Mouse (Mus musculus) heart, postnatal 0 days (tissue): Measurements from ENCODE around the gene Sync. TPM values are rescaled to one million over a fixed set of nuclear protein-coding genes. Genes with fewer than 3 reads are reported as not detected.
A peak's percentile ranks its signal among the peaks of the same experiment; 100 is the strongest.

Experiments
- ATAC-seq: fragments of 200-750 bp; cut with Nextera tagmentation; 2 replicates; pipeline ENCODE4 v1.8.0; 2017; ENCODE audit warnings: low read depth, moderate number of reproducible peaks, moderate library complexity; ENCODE audit not compliant: insufficient read depth
- DNase-seq: peaks from one replicate; pipeline ENCODE4 v3.0.0-alpha.2; 2016; ENCODE audit warnings: low spot score
- H3K27ac ChIP-seq: fragments of 300-500 bp; sonication (generic); 2 replicates; pipeline ENCODE4 v1.5.1; 2014; ENCODE audit warnings: low read depth, mild to moderate bottlenecking
- H3K27me3 ChIP-seq: fragments of 300-500 bp; sonication (generic); 2 replicates; pipeline ENCODE4 v1.6.1; 2014; ENCODE audit warnings: low read length, mixed read lengths; ENCODE audit not compliant: control insufficient read depth, insufficient read depth
- H3K36me3 ChIP-seq: fragments of 300-500 bp; sonication (generic); replicated peaks from 2 replicates; pipeline ENCODE4 v1.6.1; 2014; ENCODE audit warnings: low read length, mixed read lengths; ENCODE audit not compliant: control insufficient read depth, insufficient read depth
- H3K4me1 ChIP-seq: fragments of 300-500 bp; sonication (generic); 2 replicates; pipeline ENCODE4 v1.6.1; 2014; ENCODE audit warnings: antibody characterized with exemption; ENCODE audit not compliant: control insufficient read depth, insufficient read depth
- H3K4me2 ChIP-seq: fragments of 300-500 bp; sonication (generic); 2 replicates; pipeline ENCODE4 v1.6.1; 2014; ENCODE audit warnings: low read depth, mild to moderate bottlenecking, low read length, moderate library complexity
- H3K4me3 ChIP-seq: fragments of 300-500 bp; sonication (generic); 2 replicates; pipeline ENCODE4 v1.5.1; 2014; ENCODE audit warnings: low read depth, low read length
- H3K9ac ChIP-seq: fragments of 300-500 bp; sonication (generic); replicated peaks from 2 replicates; pipeline ENCODE4 v1.6.1; 2014; ENCODE audit warnings: low read depth, low read length, mixed read lengths
- H3K9me3 ChIP-seq: fragments of 300-500 bp; sonication (generic); replicated peaks from 2 replicates; pipeline ENCODE4 v1.6.1; 2016; ENCODE audit warnings: low read length; ENCODE audit not compliant: control insufficient read depth
- CTCF ChIP-seq: IDR thresholded peaks from 2 replicates; pipeline ENCODE4 v1.5.1; 2016; ENCODE audit warnings: antibody characterized with exemption, control low read depth, low read depth
- EP300 ChIP-seq: IDR thresholded peaks from 2 replicates; pipeline ENCODE4 v1.6.1; 2016; ENCODE audit warnings: antibody characterized with exemption, low read depth
- WGBS: fragments of 180-500 bp; shearing (Covaris S2); extraction: QIAGEN DNeasy Blood & Tissue Kit; methylation state at CpG from one replicate; pipeline ENCODE4 v1.1.7; 2014; 5-methylcytosine and 5-hydroxymethylcytosine counted together
- polyA plus RNA-seq: library from polyadenylated mRNA; unstranded; fragments of >200 nt; fragmentation: Nextera tagmentation; extraction: Ambion mirVana; gene quantifications from 2 replicates; pipeline ENCODE4 v1.2.1, GENCODE M21; 2015
- total RNA-seq: library from RNA; depleted of rRNA; stranded (reverse); fragments of >200 nt; gene quantifications from 2 replicates; pipeline ENCODE4 v1.2.3, GENCODE M21; 2014; ENCODE audit warnings: low replicate concordance

The Sync gene
- total and polyA plus RNA-seq, 2 experiments from 2014 or later, result 1.4 to 3.8 TPM

GRCm38 (mm10) chr4:129286683-129287471, 540 bp upstream of the Sync start:
- Histone ChIP-seq H3K4me1 (peaks cover 9% of the 10 kb centered on the region; the same call in 1 of the 2 replicates), H3K4me2 (peak overlapping the region; percentile 99), H3K4me3 (peak overlapping the region; percentile 62), H3K27ac (no peak overlapping the region), H3K9ac (peak overlapping the region; percentile 70), H3K36me3 (no peaks in the 10 kb centered on the region), H3K27me3 (peaks cover 16% of the 10 kb centered on the region; the same call in 1 of the 2 replicates), H3K9me3 (no peaks in the 10 kb centered on the region)
- TF ChIP-seq EP300, result no peak
- TF ChIP-seq CTCF, result no peak
- ATAC-seq, result peak; percentile 16; the same call in 1 of the 2 replicates
- 3% methylated on average over 28 of the region's 28 CpGs for WGBS
- DNase-seq, result peak; percentile 9

DNA sequence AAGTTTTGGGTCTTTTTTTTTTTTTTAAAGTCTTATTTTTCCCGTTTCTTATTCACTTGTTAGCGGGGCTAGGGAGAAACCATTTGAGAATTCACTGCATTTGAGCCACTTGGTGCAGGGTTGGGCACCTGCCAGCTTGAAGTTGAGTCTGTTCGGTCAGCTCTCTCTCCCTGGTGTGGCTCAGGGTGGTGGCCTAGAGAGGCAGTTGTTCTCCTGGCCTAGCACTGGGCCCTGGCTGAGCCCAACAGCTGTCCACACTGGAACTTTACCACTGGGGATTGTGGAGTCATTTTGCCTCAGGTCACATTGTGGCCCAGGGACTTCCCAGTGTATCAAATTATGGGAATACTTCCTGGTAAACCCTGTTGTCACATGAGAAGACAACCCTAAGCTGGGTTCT, 650 bp downstream of the Sync start:
- Histone ChIP-seq H3K9ac (peak overlapping the region; percentile 70; the same call in 1 of the 2 replicates), H3K36me3 (no peaks in the 10 kb centered on the region), H3K9me3 (0 out of 2 replicates have a peak, but pooled peaks cover 5% of the 10 kb centered on the region), H3K27me3 (peaks cover 16% of the 10 kb centered on the region; the same call in 1 of the 2 replicates), H3K4me2 (peak overlapping the region; percentile 99), H3K4me3 (peak overlapping the region; percentile 62), H3K4me1 (peaks cover 9% of the 10 kb centered on the region; the same call in 1 of the 2 replicates), H3K27ac (peak overlapping the region; percentile 71)
- 31% methylated on average over 3 of the region's 3 CpGs for WGBS
- peak; percentile 11 for DNase-seq
- ATAC-seq, result peak; percentile 42; the same call in 1 of the 2 replicates
- no peak for TF ChIP-seq CTCF
- TF ChIP-seq EP300, result no peak

DNA sequence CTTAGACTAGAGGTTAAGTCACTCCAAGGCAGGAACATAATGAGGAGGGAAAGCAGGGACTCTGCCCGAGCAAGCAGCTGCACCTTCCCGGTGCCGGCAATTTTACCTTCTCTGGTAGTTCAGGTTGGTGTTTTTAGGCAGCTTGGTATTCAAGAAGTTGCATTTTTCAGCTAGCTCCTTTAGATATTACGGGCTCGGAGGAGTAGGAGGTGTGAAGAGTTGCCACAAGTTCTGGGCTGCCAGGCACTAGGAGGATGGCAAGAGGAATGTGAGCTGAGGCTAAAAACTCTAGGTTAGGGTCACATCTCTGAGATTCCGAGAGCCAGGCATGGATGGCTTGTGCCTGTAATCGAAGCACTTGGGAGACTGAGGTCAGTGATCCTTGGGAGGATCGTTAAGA, 2.3 kb downstream of the Sync start:
- DNase-seq, result no peak
- Histone ChIP-seq H3K4me1 (peaks cover 9% of the 10 kb centered on the region; the same call in 1 of the 2 replicates), H3K27me3 (peaks cover 16% of the 10 kb centered on the region; the same call in 1 of the 2 replicates), H3K9ac (no peak overlapping the region), H3K9me3 (0 out of 2 replicates have a peak, but pooled peaks cover 5% of the 10 kb centered on the region), H3K27ac (no peak overlapping the region), H3K4me2 (no peak overlapping the region), H3K4me3 (no peak overlapping the region), H3K36me3 (no peaks in the 10 kb centered on the region)
- 93% methylated on average over 8 of the region's 8 CpGs for WGBS
- no peak for ATAC-seq
- TF ChIP-seq CTCF (no peak), EP300 (no peak)

DNA sequence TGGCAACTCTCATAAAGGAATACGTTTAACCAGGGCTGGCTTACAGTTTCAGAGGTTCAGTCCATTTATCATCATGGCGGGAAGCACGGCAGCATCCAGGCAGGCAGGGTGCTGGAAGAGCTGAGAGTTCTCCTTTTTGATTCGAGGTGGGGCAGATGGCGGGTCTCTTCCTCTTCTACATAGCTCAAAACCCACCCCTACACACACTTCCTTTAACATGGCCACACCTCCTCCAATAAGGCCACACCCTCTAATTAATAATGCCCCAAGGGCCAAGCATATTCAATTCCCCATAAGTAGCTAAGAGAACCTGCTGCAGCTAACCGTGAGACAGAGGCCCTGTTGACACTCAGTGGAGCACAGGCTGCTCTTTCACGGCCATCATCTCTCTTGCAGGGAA, 5.4 kb downstream of the Sync start:
- Histone ChIP-seq H3K36me3 (no peaks in the 10 kb centered on the region), H3K9ac (no peak overlapping the region), H3K4me3 (no peak overlapping the region), H3K4me1 (no peaks in the 10 kb centered on the region; the same call in 1 of the 2 replicates), H3K27me3 (no peaks in the 10 kb centered on the region), H3K27ac (no peak overlapping the region), H3K4me2 (no peak overlapping the region), H3K9me3 (0 out of 2 replicates have a peak, but pooled peaks cover 5% of the 10 kb centered on the region)
- TF ChIP-seq CTCF, result no peak
- TF ChIP-seq EP300, result no peak
- DNase-seq (no peak), ATAC-seq (no peak)
- 79% methylated on average over 7 of the region's 7 CpGs for WGBS

- 0 out of 2 replicates have a peak, but pooled peaks cover 5% of the 10 kb centered on the region for H3K9me3 ChIP-seq
- H3K4me1 ChIP-seq, result peaks cover 4% of the 10 kb centered on the region; the same call in 1 of the 2 replicates
- H3K9ac ChIP-seq, result no peak overlapping the region
- H3K4me2 ChIP-seq, result peak overlapping the region; percentile 4; the same call in 1 of the 2 replicates
- DNase-seq (no peak), ATAC-seq (no peak)
- H3K4me3 ChIP-seq, result no peak overlapping the region
- H3K27me3 ChIP-seq, result no peaks in the 10 kb centered on the region
- 19% methylated on average over 16 of the region's 16 CpGs for whole genome bisulfite sequencing
- H3K36me3 ChIP-seq, result no peaks in the 10 kb centered on the region
- no peak overlapping the region for H3K27ac ChIP-seq
- TF ChIP-seq CTCF (no peak), EP300 (no peak)
Measured at GRCm38 (mm10) chr4:129293702-129294101, 6.3 kb downstream of the Sync start.
